Mouse (Mus musculus) forebrain, embryonic 16.5 days (tissue): ENCODE results near the gene Nav2. TPM values are rescaled to one million over a fixed set of nuclear protein-coding genes. Genes with fewer than 3 reads are reported as not detected.

Experiments used
- ATAC-seq: fragments of 200-750 bp; cut with Nextera tagmentation; 2 replicates; pipeline ENCODE4 v1.8.0; 2017; ENCODE audit warnings: mild to moderate bottlenecking, moderate library complexity
- H3K27ac ChIP-seq: fragments of 300-500 bp; sonication (generic); 2 replicates; pipeline ENCODE4 v1.5.1; 2014; ENCODE audit warnings: low read length, control low read depth
- H3K27me3 ChIP-seq: fragments of 300-500 bp; sonication (generic); replicated peaks from 2 replicates; pipeline ENCODE4 v1.6.1; 2014; ENCODE audit warnings: low read length; ENCODE audit not compliant: control insufficient read depth, insufficient read depth
- H3K36me3 ChIP-seq: fragments of 300-500 bp; sonication (generic); 2 replicates; pipeline ENCODE4 v1.6.1; 2014; ENCODE audit not compliant: control insufficient read depth, insufficient read depth
- H3K4me1 ChIP-seq: fragments of 300-500 bp; sonication (generic); replicated peaks from 2 replicates; pipeline ENCODE4 v1.6.1; 2014; ENCODE audit warnings: low read length; ENCODE audit not compliant: control insufficient read depth, insufficient read depth
- H3K4me2 ChIP-seq: fragments of 300-500 bp; sonication (generic); 2 replicates; pipeline ENCODE4 v1.6.1; 2014; ENCODE audit warnings: mild to moderate bottlenecking, low read length, control low read depth
- H3K4me3 ChIP-seq: fragments of 300-500 bp; sonication (generic); replicated peaks from 2 replicates; pipeline ENCODE4 v1.5.1; 2014; ENCODE audit warnings: mild to moderate bottlenecking, low read length, control low read depth
- H3K9ac ChIP-seq: fragments of 300-500 bp; sonication (generic); replicated peaks from 2 replicates; pipeline ENCODE4 v1.6.1; 2014; ENCODE audit warnings: low read depth, low read length, control low read depth
- H3K9me3 ChIP-seq: fragments of 300-500 bp; sonication (generic); 2 replicates; pipeline ENCODE4 v1.6.1; 2016; ENCODE audit warnings: low read length; ENCODE audit not compliant: control insufficient read depth
- WGBS: fragments of 180-500 bp; shearing (Covaris S2); extraction: QIAGEN DNeasy Blood & Tissue Kit; methylation state at CpG from one replicate; pipeline ENCODE4 v1.1.7; 2014; 5-methylcytosine and 5-hydroxymethylcytosine counted together
- polyA plus RNA-seq: library from polyadenylated mRNA; unstranded; fragments of >200 nt; fragmentation: Nextera tagmentation; extraction: Ambion mirVana; gene quantifications from 2 replicates; pipeline ENCODE4 v1.2.1, GENCODE M21; 2015

Nav2 gene
- polyA plus RNA-seq, 1 experiment from 2014 or later, result 35.2 TPM

DNA sequence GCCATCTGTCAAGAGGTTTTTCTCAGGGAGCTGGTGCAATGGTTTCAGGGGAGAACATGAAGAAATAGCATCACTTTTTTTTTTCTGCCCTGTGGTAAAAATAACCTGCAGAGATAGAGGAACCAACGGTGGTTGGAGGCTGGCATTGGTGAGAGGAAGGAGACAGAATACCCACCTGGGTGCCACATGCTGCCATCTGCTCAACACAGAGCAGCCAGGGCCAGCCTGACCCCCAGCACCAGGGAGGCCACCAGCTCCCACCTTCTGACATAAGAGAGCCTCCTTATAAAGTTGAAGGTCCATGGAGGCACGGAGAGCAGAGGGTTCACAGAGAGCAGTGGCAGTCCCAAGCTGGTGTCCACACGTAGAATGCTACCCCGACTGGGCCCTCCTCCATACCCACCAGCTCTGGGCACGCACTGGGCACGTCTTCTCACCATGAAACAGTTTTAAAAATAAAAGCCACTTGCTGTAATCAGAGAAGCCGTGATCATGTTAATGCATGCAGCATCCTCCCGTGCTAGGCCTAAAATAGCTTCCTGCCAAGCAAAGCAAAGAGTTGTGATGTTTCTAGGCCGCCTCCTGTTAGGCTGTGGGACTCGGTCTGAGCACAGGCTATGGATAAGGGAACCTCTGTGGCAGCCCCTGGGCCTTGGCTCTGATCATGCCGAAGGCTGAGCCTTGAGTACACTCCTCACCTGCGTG, 359.3 kb downstream of the Nav2 start:
- Histone ChIP-seq H3K27ac (peak overlapping the region; percentile 82), H3K4me1 (peaks cover 44% of the 10 kb centered on the region), H3K36me3 (no peaks in the 10 kb centered on the region), H3K27me3 (no peaks in the 10 kb centered on the region), H3K9ac (no peak overlapping the region), H3K9me3 (no peaks in the 10 kb centered on the region), H3K4me2 (no peak overlapping the region), H3K4me3 (no peak overlapping the region)
- ATAC-seq, result peak; percentile 32
- WGBS, result 63% methylated on average over 12 of the region's 12 CpGs

DNA sequence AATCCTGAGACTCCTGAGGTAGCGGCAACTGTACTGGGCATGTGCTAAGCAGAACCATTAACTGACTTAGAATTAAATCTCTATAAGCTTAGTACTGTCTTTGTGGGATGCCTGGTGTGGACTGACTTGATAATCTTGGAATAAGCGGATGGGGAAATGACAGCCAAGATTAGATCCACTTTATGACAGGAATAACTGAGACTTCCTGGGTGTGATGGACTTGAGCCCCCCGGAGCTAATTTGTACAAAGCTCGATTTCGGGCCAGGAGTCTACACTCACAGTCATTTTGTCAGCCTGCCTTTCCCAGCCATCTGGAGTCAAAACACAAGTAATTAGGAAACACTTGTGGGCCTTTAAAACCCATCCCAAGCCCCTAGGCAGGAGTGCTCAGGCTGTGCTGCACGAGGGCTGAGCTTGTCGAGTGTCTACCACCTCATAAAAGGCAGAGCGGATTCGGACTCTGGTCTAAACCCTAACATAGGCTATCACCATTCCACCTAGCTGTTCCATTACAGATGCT, 359.9 kb downstream of the Nav2 start:
- Histone ChIP-seq H3K4me3 (no peak overlapping the region), H3K36me3 (no peaks in the 10 kb centered on the region), H3K4me2 (no peak overlapping the region), H3K9ac (no peak overlapping the region), H3K9me3 (no peaks in the 10 kb centered on the region), H3K27ac (peak overlapping the region; percentile 82), H3K27me3 (no peaks in the 10 kb centered on the region), H3K4me1 (peaks cover 51% of the 10 kb centered on the region)
- WGBS, result 55% methylated on average over 9 of the region's 9 CpGs
- ATAC-seq, result peak; percentile 51

DNA sequence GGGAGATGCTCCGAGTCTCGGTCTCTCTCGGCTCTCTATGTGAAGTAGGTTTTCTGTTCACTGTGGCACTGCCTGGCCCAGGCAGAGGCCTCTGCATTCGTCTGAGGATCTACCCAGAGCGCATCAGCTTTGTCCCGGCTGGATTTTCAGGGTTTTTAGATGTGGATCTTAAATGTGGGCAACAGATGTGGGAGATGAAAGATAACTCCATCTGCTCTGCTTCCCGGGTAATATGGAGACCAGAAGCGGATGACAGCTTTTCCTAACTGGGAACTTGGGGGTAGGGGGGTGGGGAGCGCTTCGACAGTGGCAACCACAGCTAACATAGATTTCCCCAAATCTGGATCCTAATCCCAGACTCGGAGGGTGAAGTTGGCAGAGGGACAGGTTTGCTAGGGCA, 362.3 kb downstream of the Nav2 start:
- ATAC-seq, result no peak
- Histone ChIP-seq H3K36me3 (no peaks in the 10 kb centered on the region), H3K4me2 (no peak overlapping the region), H3K9ac (no peak overlapping the region), H3K4me1 (peaks cover 67% of the 10 kb centered on the region), H3K27me3 (no peaks in the 10 kb centered on the region), H3K4me3 (no peak overlapping the region), H3K27ac (no peak overlapping the region), H3K9me3 (no peaks in the 10 kb centered on the region)
- WGBS, result 75% methylated on average over 11 of the region's 11 CpGs

DNA sequence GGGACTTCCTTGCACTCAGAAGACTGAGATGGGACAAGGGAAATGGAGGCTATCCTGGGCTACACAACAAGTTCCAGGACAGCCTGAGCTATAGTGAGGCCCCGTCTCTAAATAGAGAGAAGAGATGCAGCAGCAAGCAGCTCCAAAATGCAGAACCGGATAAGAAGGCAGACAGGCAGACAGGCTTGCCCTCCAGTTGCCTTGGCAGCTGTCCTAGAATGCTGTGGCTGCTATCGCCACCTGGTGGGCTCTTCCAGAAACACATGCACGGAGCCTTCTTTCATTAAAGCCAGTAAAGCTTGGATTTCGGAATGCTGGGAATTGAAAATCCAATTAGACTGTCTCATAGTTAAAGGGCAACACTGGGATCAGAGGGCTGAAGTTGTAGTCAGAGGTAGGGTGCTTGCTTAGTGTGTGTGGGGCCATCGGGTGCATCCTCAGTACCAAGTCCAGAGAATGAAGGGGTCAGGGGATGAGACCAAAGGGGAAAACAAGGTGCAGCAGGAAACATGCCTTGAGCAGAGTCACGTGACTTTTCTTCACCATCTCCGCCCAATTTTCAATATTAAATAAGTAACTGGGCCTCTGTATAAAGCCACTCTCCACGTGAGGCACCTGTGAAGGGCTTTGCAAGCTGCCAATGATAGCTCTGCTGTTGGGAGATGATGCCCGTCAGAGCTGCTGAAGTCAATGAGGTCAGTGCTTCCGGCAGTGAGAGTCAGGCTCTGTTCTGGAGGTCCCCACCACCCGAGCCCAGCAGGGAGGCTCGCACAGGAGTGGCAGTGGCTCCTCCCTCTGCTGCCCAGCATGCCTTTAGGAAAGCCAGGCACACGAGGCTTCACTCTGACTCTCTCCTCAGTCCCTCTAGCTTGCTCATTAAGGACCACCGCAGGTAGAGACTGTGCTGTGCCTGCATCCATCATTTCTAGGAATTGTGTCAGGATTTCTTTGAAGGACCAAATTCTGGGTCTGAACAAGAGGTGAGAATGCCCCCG, 364.2 kb downstream of the Nav2 start:
- Histone ChIP-seq H3K4me2 (no peak overlapping the region), H3K36me3 (no peaks in the 10 kb centered on the region), H3K27me3 (no peaks in the 10 kb centered on the region), H3K9me3 (no peaks in the 10 kb centered on the region), H3K4me1 (peaks cover 58% of the 10 kb centered on the region), H3K9ac (0 out of 2 replicates have a peak overlapping the region, but pooled peaks have one; percentile 22), H3K27ac (no peak overlapping the region), H3K4me3 (no peak overlapping the region)
- ATAC-seq, result peak; percentile 24; the same call in 1 of the 2 replicates
- WGBS, result 21% methylated on average over 16 of the region's 16 CpGs

DNA sequence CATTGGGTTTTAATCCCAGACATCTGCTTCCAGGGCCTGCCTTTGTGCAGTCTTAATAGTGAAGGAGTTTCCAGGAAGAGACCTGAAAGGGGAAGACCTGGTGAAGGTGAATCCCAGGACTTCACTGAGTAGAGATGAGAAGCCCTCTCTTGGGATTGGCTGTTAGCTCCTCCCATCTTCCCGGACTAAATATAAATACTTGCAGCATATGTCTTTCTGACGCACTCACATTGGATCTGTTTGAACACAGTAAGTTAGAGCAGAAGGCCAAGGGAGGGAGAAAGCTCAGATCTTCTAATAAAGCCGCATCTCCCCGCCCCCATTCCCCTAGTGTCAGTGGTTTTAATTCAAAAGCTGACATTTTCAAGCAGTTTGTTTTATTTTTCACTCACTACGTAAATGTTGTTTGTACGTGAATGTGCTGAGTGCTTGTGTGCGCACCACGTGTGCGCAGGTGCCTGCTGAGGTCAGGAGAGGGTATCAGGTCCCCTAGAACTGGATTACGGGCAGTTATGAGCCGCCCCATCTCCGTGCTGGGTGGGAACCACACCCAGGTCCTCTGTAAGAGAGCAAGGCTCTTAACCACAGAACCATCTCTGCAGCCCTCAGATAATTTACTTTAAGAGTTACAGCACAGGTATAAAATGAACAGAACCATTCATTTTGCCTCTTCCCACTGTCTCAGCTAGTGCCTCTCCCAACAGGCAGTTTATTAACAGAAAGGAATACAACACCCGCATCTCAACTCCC, 365.6 kb downstream of the Nav2 start:
- WGBS, result 81% methylated on average over 13 of the region's 13 CpGs
- H3K27me3 ChIP-seq, result no peaks in the 10 kb centered on the region

DNA sequence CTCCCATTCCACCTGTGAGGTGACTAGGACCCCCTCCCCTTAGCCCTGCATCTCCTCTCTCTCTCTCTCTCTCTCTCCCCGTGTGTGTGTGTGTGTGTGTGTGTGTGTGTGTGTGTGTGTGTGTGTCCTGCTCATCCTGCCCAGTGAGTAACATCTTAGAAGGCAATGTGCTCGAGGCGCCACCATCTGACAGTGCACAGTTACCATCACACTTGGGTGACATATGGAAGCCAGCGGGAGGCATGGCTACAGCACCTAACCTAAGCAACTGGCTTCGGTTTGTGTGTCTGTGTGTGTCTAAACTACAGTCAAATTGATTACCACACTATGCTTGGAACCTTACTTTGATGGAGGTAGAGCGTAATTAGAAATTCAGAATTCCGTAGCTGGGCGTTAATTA, 366.2 kb downstream of the Nav2 start:
- H3K4me2 ChIP-seq, result no peak overlapping the region
- H3K36me3 ChIP-seq, result no peaks in the 10 kb centered on the region
- ATAC-seq, result no peak
- no peak overlapping the region for H3K4me3 ChIP-seq
- peaks cover 46% of the 10 kb centered on the region for H3K4me1 ChIP-seq
- no peak overlapping the region for H3K27ac ChIP-seq
- H3K9ac ChIP-seq, result 0 out of 2 replicates have a peak overlapping the region, but pooled peaks have one; percentile 13
- no peaks in the 10 kb centered on the region for H3K27me3 ChIP-seq
- WGBS, result 51% methylated on average over 8 of the region's 8 CpGs
- H3K9me3 ChIP-seq, result no peaks in the 10 kb centered on the region

More for the DNA sequence above, 365.6 kb downstream of the Nav2 start:
- no peak overlapping the region for H3K4me3 ChIP-seq
- H3K4me1 ChIP-seq, result peaks cover 47% of the 10 kb centered on the region
- no peak for ATAC-seq
- H3K27ac ChIP-seq, result no peak overlapping the region; the same call in 1 of the 2 replicates
- H3K4me2 ChIP-seq, result no peak overlapping the region
- no peaks in the 10 kb centered on the region for H3K36me3 ChIP-seq
- no peaks in the 10 kb centered on the region for H3K9me3 ChIP-seq
- no peak overlapping the region for H3K9ac ChIP-seq

DNA sequence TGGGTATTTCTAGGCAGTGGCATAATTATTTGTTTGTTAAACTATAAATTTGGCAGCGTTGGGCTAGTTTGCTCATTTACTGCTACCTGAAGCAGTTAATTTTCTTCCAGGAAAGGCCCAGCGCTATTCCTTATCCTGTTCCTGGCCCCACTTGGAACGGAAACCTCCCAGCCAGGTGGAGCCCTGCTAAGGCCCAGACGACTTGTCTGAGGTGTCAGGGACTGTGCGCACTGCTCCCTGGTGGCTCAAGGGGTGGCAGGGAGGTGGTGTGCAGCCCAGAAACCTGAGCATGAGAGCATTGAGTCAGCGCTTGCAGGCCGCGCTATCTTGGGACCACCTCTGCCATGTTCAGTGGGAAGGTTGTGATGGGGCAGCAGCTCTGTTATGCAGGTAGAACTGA, 367.6 kb downstream of the Nav2 start:
- peaks cover 46% of the 10 kb centered on the region for H3K4me1 ChIP-seq
- H3K27me3 ChIP-seq, result no peaks in the 10 kb centered on the region
- no peak overlapping the region for H3K4me3 ChIP-seq
- H3K9ac ChIP-seq, result no peak overlapping the region
- no peak overlapping the region for H3K4me2 ChIP-seq
- H3K36me3 ChIP-seq, result no peaks in the 10 kb centered on the region
- ATAC-seq, result no peak
- H3K27ac ChIP-seq, result no peak overlapping the region
- no peaks in the 10 kb centered on the region for H3K9me3 ChIP-seq
- 74% methylated on average over 8 of the region's 8 CpGs for WGBS

DNA sequence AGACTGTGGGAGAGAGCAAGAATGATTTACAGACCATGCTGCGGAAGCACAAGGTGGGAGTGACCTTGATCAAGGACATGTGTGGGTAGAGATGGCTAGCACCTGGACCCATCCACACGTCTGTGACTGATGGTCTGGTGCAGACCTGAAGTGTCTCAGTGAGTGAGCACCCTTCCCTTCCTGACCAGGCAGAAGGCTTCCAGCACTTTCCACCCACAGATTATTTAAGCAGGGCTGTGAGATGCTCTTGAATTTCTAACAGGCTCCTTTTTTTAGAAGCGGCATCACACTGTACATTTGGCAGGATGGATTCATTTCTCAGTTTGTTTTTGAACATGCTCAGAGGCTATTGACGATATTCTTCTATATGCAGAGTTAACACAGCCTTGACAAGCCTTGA, 369.2 kb downstream of the Nav2 start:
- no peak for ATAC-seq
- no peaks in the 10 kb centered on the region for H3K27me3 ChIP-seq
- H3K36me3 ChIP-seq, result no peaks in the 10 kb centered on the region
- H3K27ac ChIP-seq, result peak overlapping the region; percentile 59
- no peak overlapping the region; the same call in 1 of the 2 replicates for H3K9ac ChIP-seq
- 76% methylated on average over 4 of the region's 4 CpGs for WGBS
- H3K4me2 ChIP-seq, result no peak overlapping the region
- no peaks in the 10 kb centered on the region for H3K9me3 ChIP-seq
- peaks cover 49% of the 10 kb centered on the region for H3K4me1 ChIP-seq
- H3K4me3 ChIP-seq, result no peak overlapping the region
